Mouse (Mus musculus): Measurements from ENCODE around the gene Traf1.

DNA sequence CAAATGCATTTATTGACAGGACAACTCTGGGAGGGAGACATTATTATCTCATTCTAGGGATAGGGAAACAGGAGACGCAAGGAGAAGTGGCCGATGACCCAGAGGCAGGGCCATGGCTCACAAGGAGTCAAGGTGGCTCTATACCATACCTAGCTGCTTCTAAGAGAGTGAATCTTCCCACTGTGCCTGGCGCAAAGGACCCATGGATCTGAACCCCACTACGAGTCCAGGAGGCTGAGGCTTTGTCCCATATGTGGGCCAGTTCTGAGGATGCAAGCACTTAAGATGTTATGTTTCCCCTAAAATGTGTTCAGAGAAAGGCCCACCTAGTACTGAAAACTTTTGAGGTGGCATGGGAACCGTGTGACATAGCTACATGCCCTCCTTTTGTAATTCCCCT is 49.7 kb downstream of the Traf1 start:
- TF ChIP-seq USF1 (IDR thresholded peaks at IDR 0.05; ENCODE audit: low read depth), result no peak
- no peak for TF ChIP-seq CTCF (IDR thresholded peaks at IDR 0.05; ENCODE audit: control insufficient read depth, insufficient read depth, insufficient read length)
- TF ChIP-seq MYOD1 (IDR thresholded peaks at IDR 0.05; ENCODE audit: control insufficient read depth, insufficient read length, low read depth), result no peak
- TF ChIP-seq CEBPB (IDR thresholded peaks at IDR 0.05; ENCODE audit: low read depth), result no peak
- no peak for TF ChIP-seq MAX (IDR thresholded peaks at IDR 0.05)
- TF ChIP-seq MYOG (IDR thresholded peaks at IDR 0.05; ENCODE audit: control insufficient read depth, extremely low read depth, insufficient read length), result no peak
- no peak for TF ChIP-seq FOSL1 (IDR thresholded peaks at IDR 0.05; ENCODE audit: insufficient read depth, low read length, poor library complexity, severe bottlenecking)

Data from C2C12 (cell line).